Mouse (Mus musculus): Measurements from ENCODE around the gene Gpc5.

Gpc5 gene

DNA sequence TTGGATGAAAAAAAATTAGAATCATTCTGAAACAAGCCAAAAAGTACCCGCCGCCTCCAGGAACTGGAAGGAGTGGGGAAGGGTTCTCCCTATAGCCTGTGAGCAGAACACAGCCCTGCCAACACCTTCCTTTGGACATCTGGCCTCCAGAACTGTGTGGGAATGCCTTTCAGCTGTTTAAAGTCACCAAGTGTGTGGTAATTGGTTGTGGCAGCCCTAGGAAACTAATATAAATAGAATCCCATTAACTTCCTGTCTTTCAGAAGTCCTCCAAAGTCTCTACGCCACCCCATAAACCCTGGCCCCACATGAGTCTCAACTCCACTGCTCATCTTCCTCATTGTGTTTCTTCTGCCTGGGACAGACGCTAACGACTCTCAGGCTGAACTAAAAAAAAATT, 1117.0 kb downstream of the Gpc5 start:
- DNase-seq (ENCODE audit: extremely low read depth, insufficient read length, low spot score) = no peak

DNA sequence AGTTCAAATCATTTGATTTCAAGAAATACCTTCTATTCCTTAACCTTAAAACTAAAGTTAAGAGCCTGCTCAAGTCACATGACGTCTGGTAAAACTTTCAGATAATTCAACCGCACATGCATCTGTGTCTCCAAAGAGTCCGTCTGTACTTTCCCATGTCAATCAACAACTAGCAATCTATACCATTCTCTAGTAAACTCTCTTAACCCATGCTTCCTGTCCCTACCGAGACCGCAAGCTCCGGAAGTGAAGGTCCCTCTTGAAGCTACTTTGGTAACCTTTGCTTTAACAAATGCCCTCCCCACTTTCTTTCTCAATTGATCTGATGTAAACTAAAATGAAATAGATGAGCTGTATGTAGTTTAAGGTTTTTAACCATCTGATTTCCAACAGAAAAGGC, 1118.3 kb downstream of the Gpc5 start:
- no peak for DNase-seq (ENCODE audit: extremely low read depth, insufficient read length, low spot score)

DNA sequence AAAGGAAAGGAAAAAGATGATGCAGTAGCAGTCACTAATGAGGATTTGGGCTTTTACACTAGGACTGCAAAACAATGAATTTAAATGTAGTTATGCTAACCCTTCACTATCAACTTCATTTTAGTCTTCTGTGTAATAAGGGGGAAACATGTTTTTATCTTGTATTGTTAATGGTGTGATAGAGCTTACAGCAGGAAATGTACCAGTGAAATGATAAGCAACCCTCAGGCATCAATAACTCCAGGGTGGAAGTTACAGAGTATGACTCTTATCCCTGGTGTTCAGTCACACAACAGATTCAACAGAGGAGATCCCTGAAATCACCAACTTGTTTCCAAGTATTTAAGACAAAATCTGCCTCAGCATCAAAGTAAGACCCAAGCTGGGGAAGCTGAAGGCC, 1120.0 kb downstream of the Gpc5 start:
- no peak for DNase-seq (ENCODE audit: extremely low read depth, insufficient read length, low spot score)

DNA sequence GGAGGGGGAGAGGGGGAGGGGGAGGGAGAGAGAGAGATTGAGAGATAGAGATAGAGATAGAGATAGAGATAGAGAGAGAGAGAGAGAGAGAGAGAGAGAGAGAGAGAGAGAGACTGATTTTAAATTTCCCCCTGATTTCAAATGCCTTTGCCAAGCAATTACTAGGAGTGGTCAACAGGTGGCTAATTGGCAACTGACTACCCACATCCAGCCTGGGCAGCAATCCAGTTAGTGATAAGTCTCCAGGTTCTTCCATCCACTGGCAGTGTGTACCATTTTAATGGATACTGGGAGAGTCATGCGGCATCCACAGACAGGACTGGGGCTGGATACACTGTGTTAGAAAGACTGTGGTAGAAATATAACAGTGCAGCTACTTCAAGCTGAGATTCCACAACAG, 1166.1 kb downstream of the Gpc5 start:
- no peak for DNase-seq (ENCODE audit: extremely low read depth, insufficient read length, low spot score)

DNA sequence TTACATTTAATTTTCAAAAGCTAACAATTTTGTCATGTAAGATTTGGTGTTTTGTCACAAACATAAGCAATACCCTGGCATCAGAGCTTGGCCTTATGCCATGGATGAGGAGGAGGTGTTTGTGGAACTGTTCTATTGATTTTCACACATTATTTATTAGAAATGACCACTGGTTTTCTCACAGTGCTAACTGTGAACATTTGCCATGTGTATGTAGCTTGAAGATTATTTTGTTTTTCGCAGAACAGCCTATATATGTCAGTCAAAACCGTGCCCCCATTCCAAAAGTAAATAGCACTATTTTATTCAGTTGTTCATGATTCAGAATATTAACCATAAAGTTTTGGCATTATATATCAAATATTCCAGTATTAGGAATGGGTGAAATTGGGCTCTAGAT, 1216.5 kb downstream of the Gpc5 start:
- DNase-seq (ENCODE audit: extremely low read depth, insufficient read length, low spot score) = no peak

DNA sequence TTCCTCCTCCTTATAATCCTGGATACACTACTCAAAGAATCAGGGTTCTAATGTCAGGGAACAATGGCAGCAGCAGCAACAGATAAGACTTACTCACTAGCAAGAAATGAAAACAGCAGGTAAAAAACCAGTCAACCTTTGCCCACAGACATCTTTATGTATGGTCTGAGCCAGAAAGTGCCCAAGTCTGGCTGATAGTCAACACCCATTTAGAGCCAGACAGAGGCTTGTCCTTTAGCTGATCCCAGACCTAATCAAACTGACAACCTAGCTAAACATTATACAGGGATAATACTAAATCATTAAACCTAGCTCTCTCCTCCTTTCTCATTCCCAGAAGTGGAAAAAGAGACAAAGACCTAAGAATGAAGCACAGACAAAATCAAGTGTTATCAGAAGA, 1225.5 kb downstream of the Gpc5 start:
- no peak for DNase-seq (ENCODE audit: extremely low read depth, insufficient read length, low spot score)

DNA sequence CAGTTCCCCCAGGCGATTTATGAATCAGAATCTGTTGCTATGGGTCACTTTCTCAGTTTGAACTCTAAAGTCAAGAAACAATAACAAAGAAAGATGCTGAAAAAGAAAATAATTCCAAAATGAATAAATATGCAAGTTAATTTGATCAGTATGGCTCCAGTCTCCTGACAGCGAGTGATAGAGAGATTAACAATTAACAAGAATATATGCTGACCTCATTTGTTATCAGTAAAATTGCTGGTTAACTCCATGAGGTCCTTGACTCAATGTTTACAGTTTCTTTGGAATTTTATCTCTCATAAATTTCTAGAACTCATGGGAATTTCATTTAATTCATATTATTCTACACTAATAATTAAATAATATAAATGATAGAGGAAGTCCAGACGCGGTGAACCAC, 1244.2 kb downstream of the Gpc5 start:
- no peak for DNase-seq (ENCODE audit: extremely low read depth, insufficient read length, low spot score)

DNA sequence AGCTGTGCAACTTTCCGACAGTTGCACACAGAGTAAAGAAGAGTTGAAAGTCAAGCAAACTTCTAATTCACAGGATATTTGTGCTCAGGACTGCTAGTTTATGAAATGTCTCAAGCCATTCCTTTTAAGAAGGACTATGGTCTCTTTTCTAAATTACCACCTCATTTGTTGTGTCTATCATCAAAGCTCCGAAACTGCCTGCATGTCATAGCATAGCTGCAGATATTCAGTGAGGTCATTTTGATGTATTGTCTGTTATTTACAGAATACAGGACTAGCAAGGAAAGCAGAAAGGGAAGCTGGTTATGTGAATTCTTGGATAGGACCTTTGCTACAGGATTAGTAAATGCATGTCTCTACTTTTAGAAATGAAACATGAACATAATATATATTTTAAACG, 1246.4 kb downstream of the Gpc5 start:
- no peak for DNase-seq (ENCODE audit: extremely low read depth, insufficient read length, low spot score)

DNA sequence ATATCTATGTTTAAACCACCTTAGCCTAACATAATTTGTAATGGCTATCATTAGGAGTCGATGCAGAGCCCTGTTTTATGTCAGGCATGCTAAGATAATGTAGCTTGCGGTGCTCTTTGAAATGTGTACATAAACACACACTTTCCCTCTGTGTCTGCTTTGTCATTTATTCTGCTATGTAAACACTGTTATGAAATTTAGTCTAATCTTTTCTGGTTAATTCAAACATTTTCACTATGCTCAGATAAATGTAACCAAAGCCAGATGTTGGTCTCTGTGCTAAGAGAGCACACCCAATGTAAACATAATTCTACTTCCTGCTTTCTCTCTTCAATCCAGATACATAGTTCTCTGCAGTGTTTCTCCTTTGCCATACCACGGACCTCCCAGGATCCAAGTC, 1256.5 kb downstream of the Gpc5 start:
- no peak for DNase-seq (ENCODE audit: extremely low read depth, insufficient read length, low spot score)

DNA sequence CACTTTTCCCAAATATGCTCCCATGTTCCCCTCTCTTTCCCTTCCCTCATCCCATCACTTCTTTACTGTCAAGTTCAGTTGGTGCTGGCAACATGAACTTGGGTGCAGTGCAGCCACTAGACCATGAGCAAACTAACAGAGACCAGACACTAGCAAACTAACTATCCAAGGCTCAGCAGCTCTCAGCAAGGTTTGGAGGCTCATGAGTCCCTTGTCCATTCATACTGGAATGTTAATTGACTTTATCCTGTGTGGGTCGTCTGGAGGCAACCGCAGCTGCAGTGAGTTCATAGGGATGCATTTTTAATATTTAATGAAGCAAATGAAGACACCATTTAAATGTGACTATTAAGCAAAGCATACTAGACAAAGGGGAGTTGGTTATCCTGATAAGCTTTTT, 1292.6 kb downstream of the Gpc5 start:
- no peak for DNase-seq (ENCODE audit: extremely low read depth, insufficient read length, low spot score)

DNA sequence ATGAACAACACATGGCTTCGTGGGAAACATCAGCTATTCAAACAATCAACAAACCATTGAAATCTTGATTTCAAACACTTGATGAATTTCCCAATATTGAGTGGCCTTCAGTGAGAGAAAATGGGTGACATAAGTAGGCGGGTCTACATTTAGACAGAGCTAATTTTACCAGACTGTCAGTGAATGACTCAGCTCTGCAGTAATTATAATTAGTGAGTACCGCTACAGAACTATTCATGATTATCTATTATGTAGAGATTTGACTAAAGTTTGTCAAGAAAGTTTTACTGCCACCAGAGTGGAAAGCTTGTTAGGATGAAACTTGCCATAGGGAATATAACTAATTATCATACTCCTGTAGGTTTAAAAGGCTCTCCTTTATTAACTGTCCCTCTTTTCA, 1323.5 kb downstream of the Gpc5 start:
- no peak for DNase-seq (ENCODE audit: extremely low read depth, insufficient read length, low spot score)

DNA sequence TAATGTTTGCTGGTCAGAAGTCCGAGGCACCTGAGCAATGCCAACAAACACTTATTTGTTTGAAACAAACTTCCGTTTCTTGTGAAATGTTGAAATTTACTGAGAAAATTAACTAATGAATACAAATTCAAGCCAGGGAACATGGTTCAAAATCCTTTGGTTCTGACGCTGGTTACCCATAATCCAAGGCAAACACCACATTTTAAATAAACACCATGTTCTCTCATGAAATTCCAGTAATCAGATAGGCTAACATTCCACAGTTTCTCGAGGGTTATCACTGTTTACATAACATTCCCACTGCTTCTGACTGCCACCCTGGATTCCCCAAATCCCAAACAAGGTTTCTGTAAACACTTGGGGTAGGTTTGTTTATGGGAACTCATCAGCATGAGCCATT, 1356.2 kb downstream of the Gpc5 start:
- DNase-seq (ENCODE audit: extremely low read depth, insufficient read length, low spot score) = no peak

DNA sequence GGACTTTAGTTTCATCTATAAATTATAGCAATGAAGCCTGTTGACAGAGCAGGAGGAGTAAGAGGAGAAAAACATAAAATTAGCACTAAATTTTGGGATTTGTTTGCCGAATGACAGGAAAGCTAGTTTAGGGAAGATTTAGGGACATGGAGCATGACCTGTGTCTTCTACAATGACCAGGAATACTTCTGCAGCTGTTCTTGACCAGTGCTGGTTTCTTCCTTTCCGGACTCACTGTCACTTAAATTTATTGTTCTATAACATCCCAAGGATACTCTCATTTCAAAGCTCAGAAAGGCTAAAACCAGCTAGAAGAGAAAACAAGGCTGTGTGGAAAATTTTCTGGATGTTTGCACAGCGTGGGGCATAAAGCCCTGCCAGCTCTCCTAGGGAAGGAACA, 1361.3 kb downstream of the Gpc5 start:
- no peak for DNase-seq (ENCODE audit: extremely low read depth, insufficient read length, low spot score)

DNA sequence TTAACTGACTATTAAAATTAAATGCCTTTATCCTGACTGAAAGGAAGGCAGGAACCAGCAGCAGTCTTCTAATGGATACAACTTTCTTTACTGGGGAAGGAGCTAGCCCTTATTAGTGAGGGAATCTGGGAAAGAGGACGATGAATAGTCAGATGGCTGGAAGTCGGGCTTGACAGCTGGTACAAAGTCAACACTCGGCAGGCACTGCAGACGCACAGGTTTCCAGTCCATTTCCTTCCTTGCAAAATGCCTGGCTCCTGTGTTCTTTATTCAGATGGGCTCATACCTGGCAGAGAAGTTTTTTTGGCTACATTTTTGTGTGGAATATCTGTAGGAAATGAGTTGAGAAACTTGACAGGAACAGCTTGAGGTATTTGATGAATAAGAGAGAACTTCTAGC, 1364.2 kb downstream of the Gpc5 start:
- DNase-seq (ENCODE audit: extremely low read depth, insufficient read length, low spot score) = no peak

DNA sequence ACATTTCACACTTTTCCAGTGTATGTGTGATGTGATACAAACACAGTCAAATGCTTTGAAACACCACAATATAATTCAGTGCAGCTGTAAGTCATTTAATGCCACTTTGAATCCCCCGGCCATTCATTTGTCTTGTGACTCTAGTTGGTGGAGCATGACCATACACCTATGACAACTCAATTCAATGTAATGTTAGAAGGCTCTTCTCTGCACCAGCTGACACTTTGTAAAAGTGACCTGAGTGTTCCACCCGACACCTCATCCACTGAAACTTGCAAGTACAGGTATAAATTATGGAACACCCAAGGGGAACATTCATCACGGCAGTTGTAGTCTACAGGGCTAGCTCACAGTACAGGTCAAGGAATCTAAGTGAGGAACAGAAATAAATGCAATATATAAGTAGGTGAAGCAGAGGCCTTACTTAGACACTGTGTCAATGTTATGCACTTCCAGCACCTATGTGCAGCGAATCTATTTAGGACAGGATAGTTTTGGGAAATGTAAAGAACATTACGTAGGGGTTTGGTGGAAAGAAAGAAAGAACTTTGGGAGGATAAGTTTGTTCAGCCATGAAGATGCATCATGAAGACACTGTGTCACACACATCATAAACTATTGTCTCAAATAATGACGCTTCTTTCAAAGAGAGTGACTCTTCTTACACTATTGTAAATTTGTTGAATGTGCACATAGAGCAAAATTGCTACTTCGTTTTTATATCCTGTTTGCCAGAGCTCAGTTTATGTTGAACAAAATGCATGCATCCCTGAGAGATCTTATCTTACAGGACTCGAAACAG, 1381.6 kb downstream of the Gpc5 start:
- DNase-seq (ENCODE audit: extremely low read depth, insufficient read length, low spot score) = no peak

DNA sequence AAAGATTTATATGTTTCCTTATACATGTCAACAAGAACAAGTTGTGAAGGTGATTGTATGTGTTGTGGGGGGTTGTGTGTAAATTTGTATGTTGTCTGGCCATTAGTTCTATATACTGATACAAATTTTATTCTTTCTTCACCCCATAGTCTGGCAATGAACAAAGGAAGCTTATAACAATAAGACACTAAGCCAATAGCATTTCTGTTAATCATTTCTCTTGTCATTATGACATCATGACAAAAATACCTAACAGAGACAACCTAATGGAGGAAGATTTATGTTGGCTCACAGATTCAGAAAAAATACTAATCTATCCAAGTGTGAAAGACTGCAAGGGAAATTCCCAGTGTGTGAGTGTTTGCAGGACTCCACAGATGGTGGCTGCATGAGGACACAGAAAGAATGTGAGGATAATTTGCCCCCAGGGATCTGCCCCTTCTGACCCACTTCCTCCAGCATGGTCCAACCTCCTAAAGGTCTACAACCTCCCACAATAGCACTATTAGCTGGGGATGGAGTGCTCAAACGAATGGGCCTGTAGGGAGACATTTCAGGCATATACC, 1402.4 kb downstream of the Gpc5 start:
- no peak for DNase-seq (ENCODE audit: extremely low read depth, insufficient read length, low spot score)

DNA sequence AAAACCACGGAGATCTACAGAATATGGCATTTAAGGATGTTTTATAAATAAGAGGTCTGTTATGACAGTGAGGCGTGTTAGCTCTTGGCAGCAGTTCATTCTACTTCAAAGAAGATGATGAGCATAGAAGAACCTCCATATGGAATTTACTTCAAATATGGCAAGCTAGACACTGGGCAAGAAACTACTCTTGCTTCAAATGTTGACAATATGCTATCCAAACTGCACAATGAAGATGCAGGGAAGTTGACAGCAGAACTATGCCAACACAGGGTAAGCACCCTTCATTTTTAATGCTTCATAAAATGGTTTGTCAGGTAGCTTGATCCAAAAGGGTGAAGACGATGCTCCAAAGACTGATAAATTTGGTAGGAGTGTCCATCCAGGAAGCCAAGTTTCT, 1446.2 kb downstream of the Gpc5 start:
- DNase-seq (ENCODE audit: extremely low read depth, insufficient read length, low spot score) = no peak

DNA sequence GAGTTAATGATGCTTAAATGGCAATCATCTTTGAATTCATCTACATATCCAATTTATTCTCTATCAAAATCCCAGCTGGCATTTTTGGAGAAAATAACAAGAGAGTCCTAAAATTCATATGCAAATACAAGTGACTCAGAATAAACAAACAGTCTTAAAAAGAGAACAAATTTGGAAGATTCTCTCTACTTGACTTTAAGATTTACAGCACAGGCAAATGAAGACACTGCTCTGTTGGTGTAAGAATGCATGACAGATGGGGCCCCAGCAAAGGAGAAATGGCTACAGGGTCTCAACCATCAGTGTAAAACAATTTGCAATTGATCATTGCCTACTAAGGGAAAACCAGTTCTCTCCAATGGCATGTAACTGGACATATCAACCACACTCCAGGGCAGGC, 1451.7 kb downstream of the Gpc5 start:
- no peak for DNase-seq (ENCODE audit: extremely low read depth, insufficient read length, low spot score)

DNA sequence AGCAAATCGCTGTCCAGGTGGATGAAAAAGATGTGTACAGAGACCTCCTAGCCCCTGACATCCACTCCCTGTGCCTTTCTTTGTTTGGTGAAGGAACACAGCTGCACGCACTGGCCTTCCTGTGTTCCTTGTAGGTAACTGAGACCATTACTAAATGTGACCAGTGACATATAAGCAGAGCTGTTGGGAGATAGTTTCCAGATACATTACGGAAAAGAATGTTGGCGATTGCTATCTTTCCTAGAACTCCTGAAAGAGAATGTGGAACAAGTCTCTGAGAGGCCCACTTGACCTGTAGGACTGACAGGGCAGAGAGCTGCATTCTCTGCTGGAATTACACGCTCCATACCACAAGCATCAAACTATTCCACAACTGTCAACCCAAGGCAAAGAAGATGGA, 1459.4 kb downstream of the Gpc5 start:
- DNase-seq (ENCODE audit: extremely low read depth, insufficient read length, low spot score) = no peak

DNA sequence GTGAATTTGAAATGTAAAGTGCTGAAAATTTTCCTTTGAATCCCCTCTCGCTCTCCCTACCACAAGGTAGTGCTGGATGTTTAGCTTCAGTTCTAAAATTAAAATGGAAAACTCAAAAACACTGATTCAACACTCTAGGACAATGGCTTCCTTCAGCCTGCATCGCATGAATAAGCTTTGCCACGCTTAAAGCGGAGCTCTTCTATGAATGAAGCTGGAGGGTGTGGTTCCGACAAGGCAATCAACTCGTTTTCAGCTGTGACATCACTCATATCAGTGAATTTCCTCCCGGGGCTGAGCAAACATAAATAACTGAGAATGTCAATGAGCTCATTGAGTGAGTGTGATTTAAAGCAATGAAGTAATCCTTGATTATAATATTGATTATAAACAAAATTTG, 1461.3 kb downstream of the Gpc5 start:
- no peak for DNase-seq (ENCODE audit: extremely low read depth, insufficient read length, low spot score)

DNA sequence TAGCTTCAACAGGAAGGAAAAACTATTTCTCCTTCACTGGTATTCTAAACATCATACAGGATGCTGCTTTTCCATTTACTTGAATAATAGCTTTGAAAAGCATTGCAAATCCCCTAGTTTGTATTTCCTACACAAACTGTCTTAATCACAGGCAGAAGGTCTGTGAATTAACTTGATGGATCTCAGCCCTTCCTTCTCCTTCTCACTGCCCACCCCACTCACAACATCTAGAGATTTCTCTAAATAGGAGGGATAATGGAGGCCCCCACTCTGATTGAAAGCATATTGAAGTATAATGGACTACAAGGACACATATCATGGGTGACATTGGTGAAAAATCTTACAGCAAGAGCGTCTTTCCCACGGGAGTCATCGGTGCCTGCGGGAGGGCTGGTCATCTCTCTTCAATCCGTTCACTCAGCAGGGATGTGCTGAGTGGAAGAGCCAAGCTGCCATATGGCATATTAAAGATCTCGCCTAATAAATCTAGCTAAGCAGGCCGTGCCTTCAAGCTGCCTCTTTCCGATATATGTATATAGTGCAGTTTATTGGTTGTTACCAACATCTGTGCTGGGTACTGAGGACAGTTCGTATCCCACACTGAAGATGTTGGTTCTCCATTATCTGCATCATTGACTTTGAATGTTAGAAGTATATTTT, 1466.3 kb downstream of the Gpc5 start:
- DNase-seq (ENCODE audit: extremely low read depth, insufficient read length, low spot score) = no peak

DNA sequence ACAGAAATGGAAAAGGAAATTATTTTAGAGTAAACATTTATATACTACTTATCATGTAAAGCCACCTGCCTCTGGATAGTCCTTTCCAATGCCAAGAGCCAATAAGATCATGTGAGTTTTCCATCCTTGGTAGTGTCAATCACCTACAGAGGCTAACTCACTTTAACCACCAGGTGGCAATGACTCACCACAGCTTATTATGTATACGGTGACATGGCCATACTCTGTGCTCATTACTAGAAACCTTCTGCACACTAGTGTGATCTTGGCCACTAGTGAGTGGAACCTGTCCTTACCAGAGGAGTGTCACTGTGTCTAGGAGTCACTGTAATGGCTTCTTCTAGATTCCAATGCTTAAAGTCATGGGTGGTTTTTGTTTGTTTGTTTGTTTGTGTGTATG, 1468.0 kb downstream of the Gpc5 start:
- DNase-seq (ENCODE audit: extremely low read depth, insufficient read length, low spot score) = no peak

Data from 3134 (cell line).